Mouse (Mus musculus) kidney, embryonic 14.5 days (tissue): ENCODE measurements at regions not wholly inside any gene's neighbourhood (a gene's known extent, or its start where the extent isn't known, plus 50 kb on each side); places are given as distances from the start of the nearest gene placed in this dataset.

Experiments used
- ATAC-seq: fragments of 200-750 bp; cut with Nextera tagmentation; 2 replicates; pipeline ENCODE4 v1.8.0; 2017; ENCODE audit warnings: moderate number of reproducible peaks, mild to moderate bottlenecking, moderate TSS enrichment, moderate library complexity; ENCODE audit not compliant: low FRiP score, low TSS enrichment
- H3K27ac ChIP-seq: fragments of 300-500 bp; sonication (generic); 2 replicates; pipeline ENCODE4 v1.5.1; 2014; ENCODE audit warnings: low read depth, mild to moderate bottlenecking, low read length, moderate library complexity, mixed read lengths
- H3K27me3 ChIP-seq: fragments of 300-500 bp; sonication (generic); 2 replicates; pipeline ENCODE4 v1.6.1; 2014; ENCODE audit warnings: mild to moderate bottlenecking, low read length; ENCODE audit not compliant: control insufficient read depth, insufficient read depth
- H3K36me3 ChIP-seq: fragments of 300-500 bp; sonication (generic); 2 replicates; pipeline ENCODE4 v1.6.1; 2014; ENCODE audit warnings: low read length, mixed read lengths; ENCODE audit not compliant: control insufficient read depth, insufficient read depth
- H3K4me1 ChIP-seq: fragments of 300-500 bp; sonication (generic); 2 replicates; pipeline ENCODE4 v1.6.1; 2014; ENCODE audit warnings: low read length, mixed read lengths; ENCODE audit not compliant: control insufficient read depth, insufficient read depth
- H3K4me2 ChIP-seq: fragments of 300-500 bp; sonication (generic); replicated peaks from 2 replicates; pipeline ENCODE4 v1.6.1; 2014; ENCODE audit warnings: low read depth, mild to moderate bottlenecking, low read length
- H3K4me3 ChIP-seq: fragments of 300-500 bp; sonication (generic); 2 replicates; pipeline ENCODE4 v1.5.1; 2014; ENCODE audit warnings: mild to moderate bottlenecking, low read length
- H3K9ac ChIP-seq: fragments of 300-500 bp; sonication (generic); 2 replicates; pipeline ENCODE4 v1.6.1; 2014; ENCODE audit warnings: low read depth, mild to moderate bottlenecking, low read length, moderate library complexity
- H3K9me3 ChIP-seq: fragments of 300-500 bp; sonication (generic); 2 replicates; pipeline ENCODE4 v1.6.1; 2016; ENCODE audit warnings: low read length; ENCODE audit not compliant: control insufficient read depth
- WGBS: fragments of 180-500 bp; shearing (Covaris S2); extraction: QIAGEN DNeasy Blood & Tissue Kit; methylation state at CpG from one replicate; pipeline ENCODE4 v1.1.7; 2014; 5-methylcytosine and 5-hydroxymethylcytosine counted together

- no peak overlapping the region for H3K27ac ChIP-seq
- WGBS, result 80% methylated on average over 3 of the region's 3 CpGs
- ATAC-seq, result no peak
- H3K4me3 ChIP-seq, result no peak overlapping the region
- H3K4me2 ChIP-seq, result no peak overlapping the region
- no peaks in the 10 kb centered on the region for H3K36me3 ChIP-seq
- no peaks in the 10 kb centered on the region for H3K9me3 ChIP-seq
- no peaks in the 10 kb centered on the region for H3K4me1 ChIP-seq
- H3K27me3 ChIP-seq, result no peaks in the 10 kb centered on the region
- H3K9ac ChIP-seq, result no peak overlapping the region
These were observed 1046.9 kb downstream of the Car8 start for GRCm38 (mm10) chr4:7191912-7192311.

GRCm38 (mm10) chr4:7191228-7191627, 1047.6 kb downstream of the Car8 start:
- no peak overlapping the region for H3K4me3 ChIP-seq
- 69% methylated on average over 3 of the region's 3 CpGs for WGBS
- no peak overlapping the region for H3K9ac ChIP-seq
- no peaks in the 10 kb centered on the region for H3K4me1 ChIP-seq
- ATAC-seq, result no peak
- no peak overlapping the region for H3K4me2 ChIP-seq
- H3K27me3 ChIP-seq, result no peaks in the 10 kb centered on the region
- H3K36me3 ChIP-seq, result no peaks in the 10 kb centered on the region
- H3K27ac ChIP-seq, result no peak overlapping the region
- no peaks in the 10 kb centered on the region for H3K9me3 ChIP-seq

- H3K27me3 ChIP-seq, result no peaks in the 10 kb centered on the region
- 83% methylated on average over 9 of the region's 9 CpGs for WGBS
- no peak overlapping the region for H3K4me3 ChIP-seq
- no peaks in the 10 kb centered on the region for H3K4me1 ChIP-seq
- H3K36me3 ChIP-seq, result no peaks in the 10 kb centered on the region
- ATAC-seq, result no peak
- no peak overlapping the region for H3K9ac ChIP-seq
- no peak overlapping the region for H3K4me2 ChIP-seq
- H3K9me3 ChIP-seq, result no peaks in the 10 kb centered on the region
- no peak overlapping the region for H3K27ac ChIP-seq
These were observed 1063.8 kb downstream of the Car8 start for GRCm38 (mm10) chr4:7175030-7175429.

- no peak overlapping the region for H3K27ac ChIP-seq
- no peaks in the 10 kb centered on the region for H3K27me3 ChIP-seq
- WGBS, result 86% methylated on average over 7 of the region's 7 CpGs
- H3K9ac ChIP-seq, result no peak overlapping the region
- no peaks in the 10 kb centered on the region for H3K4me1 ChIP-seq
- no peak for ATAC-seq
- H3K9me3 ChIP-seq, result no peaks in the 10 kb centered on the region
- no peaks in the 10 kb centered on the region for H3K36me3 ChIP-seq
- H3K4me3 ChIP-seq, result no peak overlapping the region
- no peak overlapping the region for H3K4me2 ChIP-seq
These were observed 1066.1 kb downstream of the Car8 start for GRCm38 (mm10) chr4:7172528-7173306.

- H3K9ac ChIP-seq, result no peak overlapping the region
- no peak overlapping the region for H3K4me2 ChIP-seq
- no peaks in the 10 kb centered on the region for H3K9me3 ChIP-seq
- no peak overlapping the region for H3K27ac ChIP-seq
- no peaks in the 10 kb centered on the region for H3K4me1 ChIP-seq
- no peaks in the 10 kb centered on the region for H3K36me3 ChIP-seq
- ATAC-seq, result no peak
- no peaks in the 10 kb centered on the region for H3K27me3 ChIP-seq
- 75% methylated on average over 4 of the region's 4 CpGs for WGBS
- H3K4me3 ChIP-seq, result no peak overlapping the region
These were observed 1067.0 kb downstream of the Car8 start for GRCm38 (mm10) chr4:7171637-7172417.

- Histone ChIP-seq H3K9ac (no peak overlapping the region), H3K4me3 (no peak overlapping the region), H3K36me3 (no peaks in the 10 kb centered on the region), H3K4me2 (no peak overlapping the region), H3K27ac (no peak overlapping the region), H3K27me3 (no peaks in the 10 kb centered on the region), H3K4me1 (no peaks in the 10 kb centered on the region), H3K9me3 (no peaks in the 10 kb centered on the region)
- WGBS, result 90% methylated on average over 4 of the region's 4 CpGs
- ATAC-seq, result no peak
These were observed 1077.4 kb downstream of the Car8 start for GRCm38 (mm10) chr4:7161411-7161810.

- WGBS, result 81% methylated on average over 3 of the region's 3 CpGs
- no peak for ATAC-seq
- no peaks in the 10 kb centered on the region for H3K9me3 ChIP-seq
- no peaks in the 10 kb centered on the region for H3K27me3 ChIP-seq
- no peaks in the 10 kb centered on the region for H3K36me3 ChIP-seq
- H3K9ac ChIP-seq, result no peak overlapping the region
- H3K4me2 ChIP-seq, result no peak overlapping the region
- no peak overlapping the region for H3K27ac ChIP-seq
- no peaks in the 10 kb centered on the region for H3K4me1 ChIP-seq
- no peak overlapping the region for H3K4me3 ChIP-seq
These were observed 1081.0 kb downstream of the Car8 start for GRCm38 (mm10) chr4:7157883-7158282.

GRCm38 (mm10) chr4:7154256-7154655, 1084.6 kb downstream of the Car8 start:
- no peaks in the 10 kb centered on the region for H3K4me1 ChIP-seq
- no peaks in the 10 kb centered on the region for H3K27me3 ChIP-seq
- no peaks in the 10 kb centered on the region for H3K9me3 ChIP-seq
- no peak overlapping the region for H3K4me3 ChIP-seq
- no peak overlapping the region for H3K27ac ChIP-seq
- no peak for ATAC-seq
- H3K9ac ChIP-seq, result no peak overlapping the region
- no peaks in the 10 kb centered on the region for H3K36me3 ChIP-seq
- WGBS, result 72% methylated on average over 3 of the region's 3 CpGs
- H3K4me2 ChIP-seq, result no peak overlapping the region

- no peak overlapping the region for H3K9ac ChIP-seq
- H3K27me3 ChIP-seq, result no peaks in the 10 kb centered on the region
- H3K27ac ChIP-seq, result no peak overlapping the region
- H3K4me3 ChIP-seq, result no peak overlapping the region
- H3K9me3 ChIP-seq, result no peaks in the 10 kb centered on the region
- 13% methylated on average over 1 of the region's 1 CpGs for WGBS
- no peaks in the 10 kb centered on the region for H3K4me1 ChIP-seq
- ATAC-seq, result no peak
- H3K4me2 ChIP-seq, result no peak overlapping the region
- H3K36me3 ChIP-seq, result no peaks in the 10 kb centered on the region
These were observed 1085.0 kb downstream of the Car8 start for GRCm38 (mm10) chr4:7153835-7154234.
